9 mouse cellular contexts compared by ENCODE assay signal in genomic region chr5:122525238-122525931, GRCm38 (mm10). TPM values are rescaled to one million over a fixed set of nuclear protein-coding genes. Genes with fewer than 3 reads are reported as not detected.
A peak's percentile ranks its signal among the peaks of the same experiment; 100 is the strongest.
DNase-seq lines count a peak whose midpoint lies in the region; ATAC-seq and TF ChIP-seq lines count a peak whose summit lies in the region.
"Had no signal": no experiment of that assay in that cellular context is flagged by ENCODE, and none has a peak within 500 bp of the region (broad histone marks: within the 10 kb centered on the region; RNA-seq: fewer than 3 reads in every experiment).

No protein-coding gene starts in this region.

- H3K27ac ChIP-seq in forebrain, embryonic 13.5 days, result no peak overlapping the region
- H3K27ac ChIP-seq in forebrain, embryonic 14.5 days (ENCODE audit: low read depth, low read length), result no peak overlapping the region
- H3K27ac ChIP-seq in midbrain, embryonic 10.5 days (replicated peaks), result peak overlapping the region; percentile 19
- no peak overlapping the region for H3K27ac ChIP-seq in midbrain, embryonic 11.5 days (ENCODE audit: low read depth, low read length)
- peak overlapping the region; percentile 82 for H3K27ac ChIP-seq in kidney, postnatal 0 days
- peak overlapping the region; percentile 94 for H3K27ac ChIP-seq in small intestine, adult 2 months (ENCODE audit: insufficient read depth, low read depth, low read length)
- H3K27ac ChIP-seq: limb, embryonic 13.5 days had no signal

- peaks cover 9% of the 10 kb centered on the region for H3K4me1 ChIP-seq in forebrain, embryonic 13.5 days
- H3K4me1 ChIP-seq in forebrain, embryonic 14.5 days (ENCODE audit: control insufficient read depth, insufficient read depth, low read length), result no peaks in the 10 kb centered on the region
- peaks cover 53% of the 10 kb centered on the region for H3K4me1 ChIP-seq in midbrain, embryonic 10.5 days
- 0 out of 2 replicates have a peak, but pooled peaks cover 2% of the 10 kb centered on the region for H3K4me1 ChIP-seq in midbrain, embryonic 11.5 days (ENCODE audit: control insufficient read depth, insufficient read depth, low read length)
- H3K4me1 ChIP-seq in kidney, postnatal 0 days (replicated peaks; ENCODE audit: insufficient read depth, low read length), result peaks cover 38% of the 10 kb centered on the region
- H3K4me1 ChIP-seq in small intestine, adult 2 months (ENCODE audit: control insufficient read depth, insufficient read depth, insufficient read length, low read length), result peaks cover 56% of the 10 kb centered on the region

- H3K4me3 ChIP-seq in forebrain, embryonic 13.5 days, result no peak overlapping the region
- no peak overlapping the region for H3K4me3 ChIP-seq in forebrain, embryonic 14.5 days (ENCODE audit: low read depth, low read length)
- H3K4me3 ChIP-seq in midbrain, embryonic 10.5 days, result no peak overlapping the region
- no peak overlapping the region for H3K4me3 ChIP-seq in midbrain, embryonic 11.5 days (ENCODE audit: low read depth, low read length)
- H3K4me3 ChIP-seq in kidney, postnatal 0 days (replicated peaks; ENCODE audit: low read depth, low read length), result no peak overlapping the region
- no peak overlapping the region for H3K4me3 ChIP-seq in small intestine, adult 2 months (ENCODE audit: low read depth, low read length)
- H3K4me3 ChIP-seq: limb, embryonic 13.5 days had no signal

- 84% methylated on average over 14 of the region's 14 CpGs for WGBS in forebrain, embryonic 13.5 days
- WGBS in forebrain, embryonic 14.5 days, result 87% methylated on average over 14 of the region's 14 CpGs
- WGBS in midbrain, embryonic 10.5 days, result 85% methylated on average over 14 of the region's 14 CpGs
- 85% methylated on average over 14 of the region's 14 CpGs for WGBS in midbrain, embryonic 11.5 days
- WGBS in kidney, postnatal 0 days, result 74% methylated on average over 14 of the region's 14 CpGs
- 72% methylated on average over 14 of the region's 14 CpGs for WGBS in small intestine, adult 2 months

- TF ChIP-seq POLR2A in small intestine, adult 2 months (IDR thresholded peaks at IDR 0.05; ENCODE audit: low read depth, low read length), result 0 out of 2 replicates have a peak, but pooled peaks have one; percentile 15

- peak overlapping the region; percentile 37; the same call in 1 of the 2 replicates for H3K9ac ChIP-seq in forebrain, embryonic 13.5 days
- H3K9ac ChIP-seq in forebrain, embryonic 14.5 days (ENCODE audit: low read length), result no peak overlapping the region
- H3K9ac ChIP-seq in midbrain, embryonic 11.5 days (ENCODE audit: low read length), result no peak overlapping the region
- H3K9ac ChIP-seq in kidney, postnatal 0 days (ENCODE audit: low read depth, low read length), result 0 out of 2 replicates have a peak overlapping the region, but pooled peaks have one; percentile 28
- H3K9ac ChIP-seq: limb, embryonic 13.5 days had no signal

- TF ChIP-seq CTCF in kidney, postnatal 0 days (IDR thresholded peaks at IDR 0.05; ENCODE audit: low read depth), result no peak
- no peak for TF ChIP-seq CTCF in small intestine, adult 2 months (IDR thresholded peaks at IDR 0.05; ENCODE audit: extremely low read depth, insufficient read length, insufficient replicate concordance, low read depth, low read length)

- no peaks in the 10 kb centered on the region for H3K9me3 ChIP-seq in forebrain, embryonic 13.5 days (replicated peaks)
- no peaks in the 10 kb centered on the region for H3K9me3 ChIP-seq in forebrain, embryonic 14.5 days (replicated peaks; ENCODE audit: control insufficient read depth, low read length)
- H3K9me3 ChIP-seq in midbrain, embryonic 10.5 days (replicated peaks), result no peaks in the 10 kb centered on the region
- no peaks in the 10 kb centered on the region for H3K9me3 ChIP-seq in midbrain, embryonic 11.5 days (ENCODE audit: control insufficient read depth, low read length)
- H3K9me3 ChIP-seq in kidney, postnatal 0 days (replicated peaks; ENCODE audit: low read length), result no peaks in the 10 kb centered on the region
- H3K9me3 ChIP-seq: limb, embryonic 13.5 days had no signal

- DNase-seq in forebrain, embryonic 14.5 days (ENCODE audit: low spot score), result no peak
- no peak for DNase-seq in midbrain, embryonic 10.5 days (ENCODE audit: low spot score)
- no peak for DNase-seq in midbrain, embryonic 11.5 days (ENCODE audit: low spot score, missing footprints)
- no peak for DNase-seq in kidney, postnatal 0 days (ENCODE audit: low spot score)
- DNase-seq in neural tube, embryonic 10.5 days (ENCODE audit: extremely low spot score, low spot score), result no peak
- no peak for DNase-seq in thymus, postnatal 4 days

- H3K36me3 ChIP-seq in forebrain, embryonic 13.5 days (ENCODE audit: poor library complexity, severe bottlenecking), result 0 out of 2 replicates have a peak, but pooled peaks cover 5% of the 10 kb centered on the region
- no peaks in the 10 kb centered on the region for H3K36me3 ChIP-seq in forebrain, embryonic 14.5 days (ENCODE audit: control insufficient read depth, insufficient read depth, low read length)
- H3K36me3 ChIP-seq in midbrain, embryonic 10.5 days, result no peaks in the 10 kb centered on the region
- H3K36me3 ChIP-seq in midbrain, embryonic 11.5 days (ENCODE audit: control insufficient read depth, insufficient read depth, low read length), result no peaks in the 10 kb centered on the region
- no peaks in the 10 kb centered on the region for H3K36me3 ChIP-seq in kidney, postnatal 0 days (ENCODE audit: insufficient read depth, low read length)
- H3K36me3 ChIP-seq in small intestine, adult 2 months (ENCODE audit: control insufficient read depth, insufficient read depth, low read length), result no peaks in the 10 kb centered on the region
- H3K36me3 ChIP-seq: limb, embryonic 13.5 days had no signal

- H3K4me2 ChIP-seq in forebrain, embryonic 13.5 days, result no peak overlapping the region
- H3K4me2 ChIP-seq in forebrain, embryonic 14.5 days (ENCODE audit: low read length), result no peak overlapping the region
- H3K4me2 ChIP-seq in midbrain, embryonic 11.5 days, result no peak overlapping the region
- no peak overlapping the region for H3K4me2 ChIP-seq in kidney, postnatal 0 days (ENCODE audit: low read length)
- H3K4me2 ChIP-seq: limb, embryonic 13.5 days had no signal

- no peak for ATAC-seq in forebrain, embryonic 13.5 days
- no peak for ATAC-seq in forebrain, embryonic 14.5 days
- ATAC-seq in midbrain, embryonic 11.5 days (ENCODE audit: low FRiP score), result no peak
- ATAC-seq in kidney, postnatal 0 days (replicated peaks; ENCODE audit: low FRiP score, low read depth), result no peak

- H3K27me3 ChIP-seq in forebrain, embryonic 13.5 days, result no peaks in the 10 kb centered on the region
- no peaks in the 10 kb centered on the region for H3K27me3 ChIP-seq in forebrain, embryonic 14.5 days (replicated peaks; ENCODE audit: control insufficient read depth, insufficient read depth, low read length)
- H3K27me3 ChIP-seq in midbrain, embryonic 10.5 days (ENCODE audit: low read depth, poor library complexity, severe bottlenecking), result no peaks in the 10 kb centered on the region
- H3K27me3 ChIP-seq in midbrain, embryonic 11.5 days (ENCODE audit: control insufficient read depth, insufficient read depth, low read length), result no peaks in the 10 kb centered on the region
- no peaks in the 10 kb centered on the region for H3K27me3 ChIP-seq in kidney, postnatal 0 days (ENCODE audit: insufficient read depth, low read length)
- no peaks in the 10 kb centered on the region for H3K27me3 ChIP-seq in small intestine, adult 2 months (ENCODE audit: control insufficient read depth, insufficient read depth, low read length)
- H3K27me3 ChIP-seq: limb, embryonic 13.5 days had no signal

RNA-seq across cellular contexts. Expression of gene Atp2a2, which starts 23.4 kb away (rescaled TPM):
- 32.2 and 34.2 TPM in 2 replicates for polyA plus RNA-seq in forebrain, embryonic 13.5 days (2015; fragmentation: Nextera tagmentation; extraction: Ambion mirVana)
- 34.8 and 35.1 TPM in 2 replicates for polyA plus RNA-seq in forebrain, embryonic 14.5 days (2014; fragmentation: Nextera tagmentation; extraction: Ambion mirVana)
- 37.0 and 37.7 TPM in 2 replicates for polyA plus RNA-seq in midbrain, embryonic 10.5 days (2016; fragmentation: Nextera tagmentation; extraction: Ambion mirVana)
- 43.4 and 45.8 TPM in 2 replicates for polyA plus RNA-seq in midbrain, embryonic 11.5 days (2014; fragmentation: Nextera tagmentation; extraction: Ambion mirVana)
- polyA plus RNA-seq in kidney, postnatal 0 days (2015; fragmentation: Nextera tagmentation; extraction: Ambion mirVana), result 37.8 and 38.5 TPM in 2 replicates
- polyA plus RNA-seq in small intestine, adult 2 months (2012; rRNA removed), result 47.2 and 60.1 TPM in 2 replicates

Comparison
In these comparisons a context has a peak if more than half of its experiments do, and no peak if none do; other contexts are left out.
1. H3K27ac ChIP-seq: peak in midbrain, embryonic 10.5 days (single experiment), kidney, postnatal 0 days (single experiment) and small intestine, adult 2 months (single experiment); none in forebrain, embryonic 13.5 days (single experiment), forebrain, embryonic 14.5 days (single experiment) and midbrain, embryonic 11.5 days (single experiment).
2. H3K9ac ChIP-seq: peak in forebrain, embryonic 13.5 days (single experiment) and kidney, postnatal 0 days (single experiment); none in forebrain, embryonic 14.5 days (single experiment) and midbrain, embryonic 11.5 days (single experiment).